Mouse (Mus musculus): ENCODE data around the gene Tram2. TPM values are rescaled to one million over a fixed set of nuclear protein-coding genes. Genes with fewer than 3 reads are reported as not detected.

The Tram2 gene
- total RNA-seq, 2 experiments from 2014 or later = 4.4 to 5.7 TPM

- DNase-seq = peak; percentile 83
Measured at GRCm38 (mm10) chr1:21014463-21014862, 64.6 kb downstream of the Tram2 start.

- DNase-seq = no peak
Measured at GRCm38 (mm10) chr1:21010282-21010800, 68.7 kb downstream of the Tram2 start.

- peak; percentile 74 for DNase-seq
Measured at GRCm38 (mm10) chr1:21008891-21009290, 70.1 kb downstream of the Tram2 start.

- no peak for DNase-seq
Measured at GRCm38 (mm10) chr1:21007941-21008701, 70.9 kb downstream of the Tram2 start.

- DNase-seq = no peak
Measured at GRCm38 (mm10) chr1:21006775-21007174, 72.3 kb downstream of the Tram2 start.

- DNase-seq = no peak
Measured at GRCm38 (mm10) chr1:21004596-21004995, 74.4 kb downstream of the Tram2 start.

GRCm38 (mm10) chr1:21002246-21003142 is 76.5 kb downstream of the Tram2 start:
- peak; percentile 74 for DNase-seq

GRCm38 (mm10) chr1:20997881-20998389 is 81.1 kb downstream of the Tram2 start:
- no peak for DNase-seq

GRCm38 (mm10) chr1:20997328-20997689 is 81.7 kb downstream of the Tram2 start:
- no peak for DNase-seq

GRCm38 (mm10) chr1:20996603-20997327 is 82.3 kb downstream of the Tram2 start:
- DNase-seq = no peak

- no peak for DNase-seq
Measured at GRCm38 (mm10) chr1:20995331-20995986, 83.6 kb downstream of the Tram2 start.

GRCm38 (mm10) chr1:20994338-20994737 is 84.7 kb downstream of the Tram2 start:
- no peak for DNase-seq

GRCm38 (mm10) chr1:20993690-20994089 is 85.3 kb downstream of the Tram2 start:
- no peak for DNase-seq

GRCm38 (mm10) chr1:20989461-20990083 is 89.5 kb downstream of the Tram2 start:
- no peak for DNase-seq

GRCm38 (mm10) chr1:20986378-20987056 is 92.5 kb downstream of the Tram2 start:
- DNase-seq = no peak

- no peak for DNase-seq
Measured at GRCm38 (mm10) chr1:20984582-20984981, 94.4 kb downstream of the Tram2 start.

GRCm38 (mm10) chr1:20984103-20984502 is 94.9 kb downstream of the Tram2 start:
- no peak for DNase-seq

GRCm38 (mm10) chr1:20981764-20982163 is 97.3 kb downstream of the Tram2 start:
- no peak for DNase-seq

GRCm38 (mm10) chr1:20980553-20980952 is 98.5 kb downstream of the Tram2 start:
- no peak for DNase-seq

GRCm38 (mm10) chr1:20974341-20975135 is 104.5 kb downstream of the Tram2 start:
- no peak for DNase-seq

Data from gastrocnemius, postnatal 25 days (tissue).